12 mouse cellular contexts compared by ENCODE assay signal in the genomic region with DNA sequence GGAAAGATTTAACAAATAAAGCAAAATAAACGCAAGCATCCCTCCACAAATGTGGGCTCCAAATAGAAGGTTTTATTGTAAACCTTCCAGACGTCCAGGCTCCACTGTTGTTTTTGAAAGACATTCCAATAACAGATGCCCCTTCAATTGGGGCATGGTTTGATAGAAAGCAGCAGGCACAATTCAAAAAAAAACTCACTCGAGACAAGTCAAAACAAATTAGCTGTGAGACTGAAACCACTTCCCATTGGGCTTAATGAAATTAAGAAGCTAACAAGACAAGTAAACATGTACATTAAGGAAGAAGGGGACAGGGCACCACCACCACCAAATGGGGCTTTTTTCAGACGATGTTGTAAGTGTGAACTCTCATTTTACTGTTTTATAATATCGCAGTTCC.
"Had no signal": no experiment of that assay in that cellular context is flagged by ENCODE, and none has a peak within 500 bp of the region (broad histone marks: within the 10 kb centered on the region; RNA-seq: fewer than 3 reads in every experiment).

No protein-coding gene starts in this region.

- DNase-seq: lung, adult 18-20 months; lung, embryonic 14.5 days; lung, postnatal 10 days; lung, postnatal 4 days; right cerebral cortex, postnatal 14 days; thymus, adult 18-20 months; thymus, postnatal 25 days; thymus, postnatal 4 days had no signal

- H3K36me3 ChIP-seq: midbrain, embryonic 13.5 days; midbrain, embryonic 15.5 days; neural tube, embryonic 12.5 days had no signal

- H3K4me1 ChIP-seq: midbrain, embryonic 15.5 days had no signal

- H3K4me3 ChIP-seq: midbrain, embryonic 13.5 days; midbrain, embryonic 15.5 days; neural tube, embryonic 12.5 days had no signal

- H3K27ac ChIP-seq: midbrain, embryonic 13.5 days; midbrain, embryonic 15.5 days; neural tube, embryonic 12.5 days had no signal

- H3K4me2 ChIP-seq: lung, embryonic 14.5 days; midbrain, embryonic 11.5 days; midbrain, embryonic 13.5 days; midbrain, embryonic 15.5 days; neural tube, embryonic 12.5 days had no signal

- H3K9ac ChIP-seq: lung, embryonic 14.5 days; midbrain, embryonic 13.5 days; midbrain, embryonic 15.5 days; neural tube, embryonic 12.5 days had no signal

- ATAC-seq: midbrain, embryonic 13.5 days; midbrain, embryonic 15.5 days had no signal

- H3K27me3 ChIP-seq: midbrain, embryonic 15.5 days had no signal
